ENCODE assay signal across 22 mouse cellular contexts in genomic region chr16:28681625-28682024, GRCm38 (mm10).
DNase-seq lines count a peak whose midpoint lies in the region; ATAC-seq lines count a peak whose summit lies in the region.
"Had no signal": no experiment of that assay in that cellular context is flagged by ENCODE, and none has a peak within 500 bp of the region (broad histone marks: within the 10 kb centered on the region; RNA-seq: fewer than 3 reads in every experiment).

No protein-coding gene starts in this region.

- peak; percentile 91 for ATAC-seq in frontal cortex, adult (ENCODE audit: low TSS enrichment)
- ATAC-seq: forebrain, embryonic 16.5 days; intestine, embryonic 16.5 days; midbrain, embryonic 16.5 days had no signal

- no peak for DNase-seq in frontal cortex, postnatal 14 days (ENCODE audit: low spot score in 2 of 2)
- DNase-seq in left cerebral cortex, adult 18-20 months (ENCODE audit: low spot score in 2 of 2) = peak; percentile 43 to 63
- DNase-seq in left cerebral cortex, postnatal 10 days (ENCODE audit: extremely low spot score in 1 of 2, low spot score in 2 of 2) = no peak
- peak; percentile 48 to 51 for DNase-seq in right cerebral cortex, adult 2 months (ENCODE audit: low spot score in 2 of 2)
- DNase-seq in right cerebral cortex, postnatal 14 days = no peak
- no peak for DNase-seq in MN1 (ENCODE audit: low spot score)
- DNase-seq in gastrocnemius, postnatal 25 days = no peak
- DNase-seq: adrenal gland, postnatal 10 days; cerebellum, adult 11 months; cerebellum, adult 9-11 months; gastrocnemius, postnatal 36 days; heart, adult 18-20 months; heart, postnatal 36 days; kidney, adult 8-10 months; lung, embryonic 14.5 days; lung, postnatal 14 days; thymus, adult 2 months; thymus, postnatal 36 days had no signal

- intact Hi-C loops in left cerebral cortex, postnatal 10 days (cut with DNase I) = no loop called here

Comparison
In these comparisons a context has a peak if more than half of its experiments do, and no peak if none do; other contexts are left out.
1. DNase-seq: peak in left cerebral cortex, adult 18-20 months (2 of 2) and right cerebral cortex, adult 2 months (2 of 2); none in frontal cortex, postnatal 14 days (0 of 2), left cerebral cortex, postnatal 10 days (0 of 2), right cerebral cortex, postnatal 14 days (single experiment), MN1 (single experiment) and gastrocnemius, postnatal 25 days (single experiment).